Mouse (Mus musculus) kidney, postnatal 4 days (tissue): ENCODE measurements at regions not wholly inside any gene's neighbourhood (a gene's known extent, or its start where the extent isn't known, plus 50 kb on each side); places are given as distances from the start of the nearest gene placed in this dataset.
A peak's percentile ranks its signal among the peaks of the same experiment; 100 is the strongest.

Source experiments
- DNase-seq, 2 experiments: peaks; one replicate each; pipeline ENCODE4 v3.0.0; 2021; ENCODE audit warnings: mixed read lengths in 2 of 2

- no peak for DNase-seq
Observed at GRCm38 (mm10) chr12:109957305-109957704, 321.6 kb upstream of the Dio3 start.

GRCm38 (mm10) chr12:109958357-109959085 is 320.3 kb upstream of the Dio3 start:
- peak; percentile 89 to 90 for DNase-seq

- DNase-seq: no peak
Observed at GRCm38 (mm10) chr12:109966776-109967175, 312.1 kb upstream of the Dio3 start.

- DNase-seq: no peak
Observed at GRCm38 (mm10) chr12:109968303-109968702, 310.6 kb upstream of the Dio3 start.

- DNase-seq: no peak
Observed at GRCm38 (mm10) chr12:109971508-109971907, 307.4 kb upstream of the Dio3 start.

- DNase-seq: no peak
Observed at GRCm38 (mm10) chr12:109972366-109973015, 306.4 kb upstream of the Dio3 start.

GRCm38 (mm10) chr12:109973598-109973997 is 305.3 kb upstream of the Dio3 start:
- DNase-seq: peak in 1 of 2 experiments; percentile 24

GRCm38 (mm10) chr12:109975176-109975972 is 303.5 kb upstream of the Dio3 start:
- DNase-seq: no peak

- no peak for DNase-seq
Observed at GRCm38 (mm10) chr12:109984651-109985050, 294.2 kb upstream of the Dio3 start.

- no peak for DNase-seq
Observed at GRCm38 (mm10) chr12:109993410-109993809, 285.5 kb upstream of the Dio3 start.

GRCm38 (mm10) chr12:110002717-110003116 is 276.2 kb upstream of the Dio3 start:
- DNase-seq: no peak

GRCm38 (mm10) chr12:110009136-110009535 is 269.7 kb upstream of the Dio3 start:
- DNase-seq: peak in 1 of 2 experiments; percentile 31

GRCm38 (mm10) chr12:110020541-110021470 is 258.1 kb upstream of the Dio3 start:
- peak in 1 of 2 experiments; percentile 28 for DNase-seq

- no peak for DNase-seq
Observed at GRCm38 (mm10) chr12:110021690-110022089, 257.2 kb upstream of the Dio3 start.

- no peak for DNase-seq
Observed at GRCm38 (mm10) chr12:110022631-110023030, 256.2 kb upstream of the Dio3 start.

GRCm38 (mm10) chr12:110023192-110024101 is 255.4 kb upstream of the Dio3 start:
- DNase-seq: peak in 1 of 2 experiments; percentile 15

GRCm38 (mm10) chr12:110024295-110024694 is 254.6 kb upstream of the Dio3 start:
- DNase-seq: no peak

- DNase-seq: no peak
Observed at GRCm38 (mm10) chr12:110025171-110025570, 253.7 kb upstream of the Dio3 start.

GRCm38 (mm10) chr12:110026033-110026750 is 252.7 kb upstream of the Dio3 start:
- no peak for DNase-seq

GRCm38 (mm10) chr12:110027345-110027744 is 251.5 kb upstream of the Dio3 start:
- no peak for DNase-seq

- DNase-seq: no peak
Observed at GRCm38 (mm10) chr12:110027976-110028375, 250.9 kb upstream of the Dio3 start.
